Mouse (Mus musculus) heart, embryonic 15.5 days (tissue): ENCODE measurements around the gene Sema7a. TPM values are rescaled to one million over a fixed set of nuclear protein-coding genes. Genes with fewer than 3 reads are reported as not detected.
A peak's percentile ranks its signal among the peaks of the same experiment; 100 is the strongest.

Source experiments
- ATAC-seq: fragments of 200-750 bp; cut with Nextera tagmentation; replicated peaks from 2 replicates; pipeline ENCODE4 v1.8.0; 2017; ENCODE audit warnings: low read depth, moderate TSS enrichment; ENCODE audit not compliant: insufficient number of reproducible peaks, insufficient read depth, low FRiP score
- H3K27ac ChIP-seq: fragments of 300-500 bp; sonication (generic); 2 replicates; pipeline ENCODE4 v1.5.1; 2015; ENCODE audit warnings: mild to moderate bottlenecking, inconsistent platforms
- H3K27me3 ChIP-seq: fragments of 300-500 bp; sonication (generic); 2 replicates; pipeline ENCODE4 v1.6.1; 2015; ENCODE audit warnings: inconsistent platforms
- H3K36me3 ChIP-seq: fragments of 300-500 bp; sonication (generic); 2 replicates; pipeline ENCODE4 v1.6.1; 2015; ENCODE audit warnings: mild to moderate bottlenecking, inconsistent platforms
- H3K4me1 ChIP-seq: fragments of 300-500 bp; sonication (generic); replicated peaks from 2 replicates; pipeline ENCODE4 v1.6.1; 2015; ENCODE audit warnings: inconsistent platforms
- H3K4me2 ChIP-seq: fragments of 300-500 bp; sonication (generic); 2 replicates; pipeline ENCODE4 v1.6.1; 2015; ENCODE audit warnings: inconsistent platforms, mild to moderate bottlenecking, moderate library complexity
- H3K4me3 ChIP-seq: fragments of 300-500 bp; sonication (generic); 2 replicates; pipeline ENCODE4 v1.5.1; 2015; ENCODE audit warnings: mild to moderate bottlenecking, inconsistent platforms
- H3K9ac ChIP-seq: fragments of 300-500 bp; sonication (generic); 2 replicates; pipeline ENCODE4 v1.6.1; 2015; ENCODE audit warnings: mild to moderate bottlenecking, inconsistent platforms
- H3K9me3 ChIP-seq: fragments of 300-500 bp; sonication (generic); replicated peaks from 2 replicates; pipeline ENCODE4 v1.6.1; 2016; ENCODE audit warnings: inconsistent platforms
- WGBS: fragments of 180-500 bp; shearing (Covaris S2); methylation state at CpG from one replicate; pipeline ENCODE4 v1.1.7; 2015; ENCODE audit warnings: mixed read lengths; 5-methylcytosine and 5-hydroxymethylcytosine counted together
- polyA plus RNA-seq: library from polyadenylated mRNA; unstranded; fragments of >200 nt; fragmentation: Nextera tagmentation; extraction: Ambion mirVana; gene quantifications from 2 replicates; pipeline ENCODE4 v1.2.1, GENCODE M21; 2015

Gene Sema7a
- polyA plus RNA-seq, 1 experiment from 2014 or later: 0.66 TPM

DNA sequence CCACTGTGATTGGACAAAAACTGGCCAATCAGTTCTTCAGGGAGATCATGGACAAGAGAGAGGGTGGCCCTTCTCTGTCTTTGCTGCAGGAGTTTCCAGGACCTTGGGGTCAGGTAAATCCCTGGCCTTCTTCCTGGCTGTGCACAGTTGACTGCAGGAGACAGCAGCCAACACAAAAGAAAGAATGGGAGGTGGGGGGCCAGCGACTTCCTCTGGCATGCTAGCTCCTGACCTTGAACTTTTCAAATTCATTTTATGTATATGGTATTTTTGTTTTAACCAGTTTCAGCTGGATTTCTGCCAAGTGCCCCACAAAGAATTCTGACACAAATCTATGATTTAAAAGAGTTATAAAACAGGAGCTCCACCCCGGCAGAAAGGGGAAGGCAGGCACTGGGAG, 63.4 kb downstream of the Sema7a start:
- Histone ChIP-seq H3K4me2 (no peak overlapping the region), H3K4me3 (no peak overlapping the region), H3K36me3 (no peaks in the 10 kb centered on the region), H3K27me3 (peaks cover 13% of the 10 kb centered on the region), H3K9ac (no peak overlapping the region), H3K27ac (no peak overlapping the region), H3K9me3 (no peaks in the 10 kb centered on the region), H3K4me1 (peaks cover 4% of the 10 kb centered on the region)
- 25% methylated on average over 2 of the region's 2 CpGs for WGBS
- no peak for ATAC-seq

DNA sequence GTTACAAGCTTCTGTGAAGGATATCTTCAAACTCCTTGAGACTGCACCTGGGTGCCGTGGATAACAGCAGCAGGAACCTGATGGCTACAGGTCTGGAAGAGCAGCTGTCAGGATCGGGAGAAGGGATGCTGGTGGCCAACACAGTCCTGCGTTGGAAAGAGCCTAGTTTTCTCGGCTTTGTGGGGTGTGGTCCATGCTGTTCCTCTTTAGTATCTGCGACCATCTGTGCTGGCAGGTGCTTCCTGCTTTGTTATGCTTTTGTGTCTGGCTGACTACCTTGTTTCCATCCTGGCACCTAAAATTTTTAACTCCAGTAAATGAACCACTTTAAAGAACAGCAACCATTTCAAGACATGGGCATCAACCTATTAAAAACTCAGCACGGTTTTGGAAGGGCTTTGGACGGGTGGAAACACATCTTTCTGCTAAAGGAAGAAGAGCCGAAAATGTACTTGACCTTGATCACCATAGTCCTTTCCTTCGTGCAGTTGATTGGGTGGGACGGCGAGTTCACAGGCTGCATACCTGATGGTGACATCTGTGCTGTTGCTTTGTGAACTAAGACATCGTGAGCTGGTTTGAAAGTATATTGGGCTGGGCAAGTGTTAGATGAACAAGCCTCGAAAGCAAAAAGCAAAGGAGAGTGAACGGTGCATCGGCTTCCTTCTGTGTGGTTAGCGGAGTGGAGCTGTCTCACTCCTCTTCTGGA, 66.0 kb downstream of the Sema7a start, which contains the start of gene Cyp11a1:
Gene Cyp11a1 (plus strand): TSS at position 659 of the 709 bp plus-strand sequence.
- peaks cover 3% of the 10 kb centered on the region; the same call in 1 of the 2 replicates for H3K27me3 ChIP-seq
- no peak for ATAC-seq
- no peak within 1 kb of the TSS for H3K4me2 ChIP-seq
- no peak within 1 kb of the TSS for H3K4me3 ChIP-seq
- no peaks in the 10 kb centered on the region for H3K9me3 ChIP-seq
- no peak within 1 kb of the TSS for H3K27ac ChIP-seq
- no peaks in the 10 kb centered on the region for H3K36me3 ChIP-seq
- 79% methylated on average over 16 of the region's 16 CpGs for WGBS
- H3K9ac ChIP-seq: no peak within 1 kb of the TSS
- peaks cover 18% of the 10 kb centered on the region for H3K4me1 ChIP-seq

DNA sequence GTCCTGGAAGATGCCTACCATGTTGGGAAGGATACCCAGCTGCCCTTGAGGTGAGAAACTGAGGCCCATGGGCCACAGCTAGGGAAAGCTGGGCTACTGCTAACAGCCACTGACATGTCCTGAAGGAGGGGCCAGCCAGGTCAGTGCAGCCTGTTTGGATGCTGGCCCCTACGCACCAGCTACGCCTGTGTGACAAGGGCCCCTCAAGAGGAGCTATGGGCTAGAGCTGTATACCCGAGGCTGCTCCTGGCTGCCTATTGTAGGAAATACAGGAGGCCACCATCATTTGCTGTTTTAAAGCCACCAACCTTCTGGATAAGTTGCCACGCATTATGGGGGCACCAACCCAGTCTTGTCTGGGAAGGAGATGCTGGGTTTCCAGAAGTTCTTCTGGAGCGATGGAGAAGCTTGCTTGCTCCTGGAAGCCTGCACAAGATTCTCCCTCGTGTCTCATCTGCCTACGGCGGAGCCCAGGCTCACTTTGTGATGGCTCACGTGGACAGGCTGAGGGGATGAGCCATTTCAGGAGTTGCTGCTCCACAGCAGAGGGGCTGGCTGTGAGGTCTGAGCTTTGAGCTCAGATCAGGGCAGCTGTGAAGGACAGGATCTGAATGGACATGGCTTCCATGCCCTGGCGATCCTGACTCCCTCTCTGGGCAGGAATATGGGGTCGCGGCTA, 68.6 kb downstream of the Sema7a start:
- 0 out of 2 replicates have a peak, but pooled peaks have one; percentile 23 for ATAC-seq
- H3K27ac ChIP-seq: peak overlapping the region; percentile 67
- no peak overlapping the region for H3K9ac ChIP-seq
- H3K36me3 ChIP-seq: no peaks in the 10 kb centered on the region
- peaks cover 3% of the 10 kb centered on the region; the same call in 1 of the 2 replicates for H3K27me3 ChIP-seq
- peak overlapping the region; percentile 11; the same call in 1 of the 2 replicates for H3K4me3 ChIP-seq
- WGBS: 52% methylated on average over 12 of the region's 12 CpGs
- H3K4me2 ChIP-seq: peak overlapping the region; percentile 51
- H3K4me1 ChIP-seq: peaks cover 19% of the 10 kb centered on the region
- no peaks in the 10 kb centered on the region for H3K9me3 ChIP-seq

DNA sequence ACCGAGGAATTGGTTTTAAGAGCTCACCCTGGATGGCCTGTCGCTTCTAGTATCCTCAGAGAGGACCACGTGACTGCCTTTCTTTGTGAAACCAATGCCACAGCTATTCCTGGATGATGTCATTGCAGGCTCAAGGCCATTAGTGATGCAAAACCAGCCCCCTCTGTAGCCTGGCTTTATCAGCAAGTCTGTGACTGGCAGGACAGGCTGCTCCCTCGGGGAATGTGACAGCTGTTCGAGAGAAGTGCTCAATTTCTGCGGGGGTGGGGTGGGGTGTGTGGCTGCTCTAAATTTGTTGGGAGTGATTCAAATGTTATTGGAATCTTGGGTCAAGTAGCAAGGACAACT, 69.1 kb downstream of the Sema7a start:
- Histone ChIP-seq H3K9ac (no peak overlapping the region), H3K27ac (peak overlapping the region; percentile 67), H3K4me1 (peaks cover 19% of the 10 kb centered on the region), H3K27me3 (peaks cover 3% of the 10 kb centered on the region; the same call in 1 of the 2 replicates), H3K4me3 (peak overlapping the region; percentile 11; the same call in 1 of the 2 replicates), H3K9me3 (no peaks in the 10 kb centered on the region), H3K36me3 (no peaks in the 10 kb centered on the region), H3K4me2 (peak overlapping the region; percentile 51)
- ATAC-seq: peak; percentile 80
- WGBS: 1% methylated on average over 6 of the region's 6 CpGs

DNA sequence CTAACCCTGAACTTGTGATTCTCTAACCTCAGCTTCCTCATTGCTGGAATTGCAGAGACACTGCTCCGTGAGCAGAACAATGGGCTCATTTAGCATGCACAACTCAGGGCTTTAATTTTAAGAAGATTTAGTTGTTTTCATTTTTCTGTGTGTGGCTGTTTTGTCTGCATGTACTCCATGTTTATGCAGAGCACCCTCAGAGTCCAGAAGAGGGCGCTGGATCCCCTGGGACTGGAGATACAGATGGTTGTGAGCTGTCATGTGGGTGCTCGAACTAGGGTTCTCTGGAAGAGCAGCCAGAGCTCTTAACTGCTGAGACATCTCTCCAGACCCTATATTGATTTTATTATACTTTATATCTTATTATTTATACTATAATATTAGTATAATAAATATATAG, 69.7 kb downstream of the Sema7a start:
- no peak for ATAC-seq
- Histone ChIP-seq H3K9ac (no peak overlapping the region), H3K27me3 (peaks cover 3% of the 10 kb centered on the region; the same call in 1 of the 2 replicates), H3K9me3 (no peaks in the 10 kb centered on the region), H3K36me3 (no peaks in the 10 kb centered on the region), H3K4me1 (peaks cover 19% of the 10 kb centered on the region), H3K4me3 (no peak overlapping the region), H3K27ac (peak overlapping the region; percentile 53), H3K4me2 (peak overlapping the region; percentile 51; the same call in 1 of the 2 replicates)
- 59% methylated on average over 3 of the region's 3 CpGs for WGBS

DNA sequence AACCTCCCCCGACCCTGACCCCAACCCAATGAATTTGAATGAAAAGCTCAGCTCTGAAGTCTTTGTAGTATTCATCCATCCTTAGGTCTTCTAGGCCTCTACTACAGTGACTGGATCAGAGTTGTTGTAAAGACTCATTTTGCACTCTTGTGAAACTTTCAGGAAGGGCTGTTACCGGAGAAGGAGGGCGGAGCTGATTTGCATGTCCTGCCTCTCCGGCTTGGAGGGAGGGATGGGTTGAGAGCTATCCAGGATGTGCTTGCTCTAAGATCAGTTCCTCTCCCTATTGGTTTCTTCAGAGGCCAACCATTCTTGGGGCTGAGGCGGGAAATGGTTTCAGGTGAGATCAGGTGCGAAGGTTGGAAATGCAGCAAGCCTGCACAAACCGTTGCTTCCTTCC, 71.1 kb downstream of the Sema7a start:
- H3K36me3 ChIP-seq: no peaks in the 10 kb centered on the region
- H3K9ac ChIP-seq: no peak overlapping the region
- 41% methylated on average over 7 of the region's 7 CpGs for WGBS
- no peak for ATAC-seq
- H3K4me2 ChIP-seq: no peak overlapping the region
- H3K4me3 ChIP-seq: no peak overlapping the region
- H3K9me3 ChIP-seq: no peaks in the 10 kb centered on the region
- H3K27ac ChIP-seq: no peak overlapping the region
- peaks cover 19% of the 10 kb centered on the region for H3K4me1 ChIP-seq
- peaks cover 3% of the 10 kb centered on the region; the same call in 1 of the 2 replicates for H3K27me3 ChIP-seq

DNA sequence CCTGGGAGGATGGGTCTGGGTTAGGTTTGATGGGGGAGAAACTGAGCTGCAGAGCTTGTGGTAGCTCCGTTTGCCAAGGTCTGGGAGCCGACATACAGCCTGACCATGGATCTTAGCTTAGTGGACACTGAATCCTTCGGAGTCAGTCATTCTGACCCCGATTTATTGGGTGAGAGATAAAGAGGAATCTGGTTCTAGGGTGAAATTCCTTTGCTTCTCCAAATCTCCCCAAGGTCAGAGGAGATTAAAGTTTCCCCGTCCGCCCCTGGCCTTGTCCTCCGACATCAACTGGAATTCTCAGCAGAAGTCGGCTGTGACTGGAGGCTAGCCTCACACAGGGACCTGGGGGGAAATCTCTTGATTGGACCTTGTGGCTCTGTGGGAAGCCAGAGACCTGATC, 71.6 kb downstream of the Sema7a start:
- peaks cover 3% of the 10 kb centered on the region; the same call in 1 of the 2 replicates for H3K27me3 ChIP-seq
- no peaks in the 10 kb centered on the region for H3K36me3 ChIP-seq
- no peaks in the 10 kb centered on the region for H3K9me3 ChIP-seq
- peaks cover 19% of the 10 kb centered on the region for H3K4me1 ChIP-seq
- no peak for ATAC-seq
- no peak overlapping the region for H3K4me2 ChIP-seq
- 55% methylated on average over 8 of the region's 8 CpGs for WGBS
- no peak overlapping the region for H3K27ac ChIP-seq
- no peak overlapping the region for H3K9ac ChIP-seq
- H3K4me3 ChIP-seq: no peak overlapping the region

Other genes starting within 250 kb of the Sema7a start
- gene Edc3, start 231.6 kb upstream of the Sema7a start, polyA plus RNA-seq: 13.5 and 21.4 TPM in 2 replicates
- gene Clk3, start 174.3 kb upstream of the Sema7a start, polyA plus RNA-seq: 48.5 and 65.2 TPM in 2 replicates
- 5.9 and 8.5 TPM in 2 replicates for gene Arid3b, start 103.3 kb upstream of the Sema7a start, polyA plus RNA-seq
- gene Ubl7, start 29.1 kb upstream of the Sema7a start, polyA plus RNA-seq: 100 and 102 TPM in 2 replicates
- 0.29 and 1.3 TPM in 2 replicates for gene Cyp11a1, start 66.3 kb downstream of the Sema7a start, polyA plus RNA-seq
- gene Stra6, start 123.7 kb downstream of the Sema7a start, polyA plus RNA-seq: 0.14 and 0.76 TPM in 2 replicates
- gene Ccdc33, start 178.7 kb downstream of the Sema7a start, polyA plus RNA-seq: 0.34 TPM in 1 of 2 replicates, not detected in the other